Mouse (Mus musculus) layer of hippocampus, adult 11-12 months (tissue): ENCODE data around the gene Mex3d.

Experiments used
- DNase-seq: peaks from one replicate; pipeline ENCODE4 v3.0.0; 2022; ENCODE audit warnings: low spot score

Mex3d gene

GRCm38 (mm10) chr10:80412656-80413541, 25.4 kb upstream of the Mex3d start:
- DNase-seq = peak; percentile 84

- no peak for DNase-seq
These were observed 20.5 kb upstream of the Mex3d start for GRCm38 (mm10) chr10:80407924-80408323.

GRCm38 (mm10) chr10:80406684-80407501, 19.4 kb upstream of the Mex3d start, which contains the start of gene Uqcr11:
Uqcr11 (minus strand) TSS chr10:80406830.
- peak; percentile 93 for DNase-seq

GRCm38 (mm10) chr10:80405481-80406173, 18.2 kb upstream of the Mex3d start:
- DNase-seq = no peak

- DNase-seq = no peak
These were observed 15.7 kb upstream of the Mex3d start for GRCm38 (mm10) chr10:80403044-80403692.

- no peak for DNase-seq
These were observed 13.3 kb upstream of the Mex3d start for GRCm38 (mm10) chr10:80400704-80401161.

- no peak for DNase-seq
These were observed 12.7 kb upstream of the Mex3d start for GRCm38 (mm10) chr10:80399973-80400703.

- peak; percentile 100 for DNase-seq
These were observed 11.9 kb upstream of the Mex3d start, which contains the start of gene Mbd3 for GRCm38 (mm10) chr10:80399191-80399972. Mbd3 (minus strand) TSS chr10:80399550.

- peak; percentile 98 for DNase-seq
These were observed 11.3 kb upstream of the Mex3d start for GRCm38 (mm10) chr10:80398719-80399190.

GRCm38 (mm10) chr10:80398174-80398535, 10.7 kb upstream of the Mex3d start:
- DNase-seq = no peak

- DNase-seq = no peak
These were observed 10.2 kb upstream of the Mex3d start for GRCm38 (mm10) chr10:80397524-80398173.

GRCm38 (mm10) chr10:80396822-80397523, 9.5 kb upstream of the Mex3d start:
- no peak for DNase-seq

- no peak for DNase-seq
These were observed 7.7 kb upstream of the Mex3d start for GRCm38 (mm10) chr10:80395025-80395627.

- no peak for DNase-seq
These were observed 5.2 kb upstream of the Mex3d start for GRCm38 (mm10) chr10:80392687-80393086.

- DNase-seq = no peak
These were observed 3.2 kb upstream of the Mex3d start for GRCm38 (mm10) chr10:80390697-80391096.

- DNase-seq = no peak
These were observed 1.8 kb upstream of the Mex3d start for GRCm38 (mm10) chr10:80389185-80389708.

GRCm38 (mm10) chr10:80388731-80389130, 1.3 kb upstream of the Mex3d start:
- no peak for DNase-seq
